Mouse (Mus musculus) mesoderm, embryonic 11.5 days (tissue): ENCODE measurements around the gene Sctr.

Source experiments
- DNase-seq: peaks from one replicate; pipeline ENCODE4 v3.0.0-alpha.2; 2012; ENCODE audit warnings: low read depth, low spot score

Sctr gene

DNA sequence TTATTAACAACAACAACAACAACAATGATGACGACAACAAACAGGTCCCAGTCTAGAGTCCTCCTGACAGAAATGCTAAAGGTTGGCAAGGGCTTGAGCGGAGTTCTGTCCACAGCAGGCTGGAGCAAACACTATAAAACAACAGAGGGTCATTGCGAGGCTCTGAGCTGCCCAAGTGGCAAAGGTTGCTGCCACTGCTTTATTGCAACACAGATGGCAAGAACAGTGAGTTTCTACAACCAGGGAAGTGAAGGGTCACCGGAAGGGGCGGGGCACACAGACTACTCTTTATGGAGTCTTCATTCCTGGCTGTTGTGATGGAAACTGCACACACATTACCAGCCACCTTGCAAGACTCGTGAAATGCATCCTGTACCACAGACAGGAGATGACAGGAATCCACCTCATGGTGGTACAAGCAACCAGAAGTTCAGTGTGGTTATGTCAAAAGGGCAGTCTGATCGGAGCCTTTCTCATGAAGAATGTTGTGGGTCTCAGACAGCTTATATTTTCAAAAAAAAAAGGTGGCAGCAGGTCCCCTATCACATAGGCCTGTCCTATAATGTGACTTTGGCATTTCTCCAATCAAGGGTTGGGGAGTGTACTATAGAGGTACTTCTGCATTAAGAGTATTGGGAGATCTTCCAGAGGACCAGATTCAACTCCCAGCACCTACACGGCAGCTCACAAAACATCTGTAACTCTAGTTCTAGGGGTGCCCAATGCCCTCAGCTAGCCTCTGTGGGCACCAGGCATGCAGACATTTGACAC lies 93.9 kb downstream of the Sctr start:
- no peak for DNase-seq

DNA sequence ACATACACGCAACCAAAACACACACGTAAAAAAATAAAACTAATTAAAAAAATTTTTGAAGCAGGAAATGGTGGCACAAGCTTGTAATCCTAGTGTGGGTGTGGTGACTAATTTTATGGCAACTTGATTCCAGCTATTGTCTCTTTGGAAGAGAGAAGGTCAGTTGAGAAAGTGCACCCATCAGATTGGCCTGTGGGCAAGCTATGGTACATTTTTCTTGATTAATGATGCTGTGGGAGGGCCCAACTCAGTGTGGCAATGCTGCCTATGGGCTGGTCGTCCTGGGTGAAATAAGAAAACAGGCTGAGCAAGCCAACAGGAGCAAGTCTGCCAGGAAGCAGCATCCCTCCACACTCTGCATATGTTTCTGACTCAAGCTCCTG lies 94.5 kb downstream of the Sctr start:
- no peak for DNase-seq

DNA sequence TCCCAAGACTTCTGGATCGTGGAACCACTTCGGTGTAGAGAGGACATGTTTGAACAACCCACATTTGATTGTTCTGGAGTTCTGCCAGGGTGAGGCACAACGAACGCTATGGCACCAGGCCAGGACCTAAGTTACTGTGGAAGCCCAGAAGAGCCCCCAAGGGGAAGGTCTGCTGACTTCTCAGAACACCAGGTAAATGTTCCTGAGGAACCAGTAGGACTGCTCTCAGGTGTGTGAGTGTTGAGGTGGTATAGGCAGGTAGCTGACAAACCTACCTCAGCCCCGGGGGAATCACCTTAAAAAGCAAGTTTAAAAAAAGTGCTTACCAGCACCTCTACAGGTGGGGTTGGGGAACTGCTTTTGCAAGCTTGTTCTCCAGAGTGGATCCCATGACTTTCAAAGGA lies 98.9 kb downstream of the Sctr start:
- DNase-seq: no peak

DNA sequence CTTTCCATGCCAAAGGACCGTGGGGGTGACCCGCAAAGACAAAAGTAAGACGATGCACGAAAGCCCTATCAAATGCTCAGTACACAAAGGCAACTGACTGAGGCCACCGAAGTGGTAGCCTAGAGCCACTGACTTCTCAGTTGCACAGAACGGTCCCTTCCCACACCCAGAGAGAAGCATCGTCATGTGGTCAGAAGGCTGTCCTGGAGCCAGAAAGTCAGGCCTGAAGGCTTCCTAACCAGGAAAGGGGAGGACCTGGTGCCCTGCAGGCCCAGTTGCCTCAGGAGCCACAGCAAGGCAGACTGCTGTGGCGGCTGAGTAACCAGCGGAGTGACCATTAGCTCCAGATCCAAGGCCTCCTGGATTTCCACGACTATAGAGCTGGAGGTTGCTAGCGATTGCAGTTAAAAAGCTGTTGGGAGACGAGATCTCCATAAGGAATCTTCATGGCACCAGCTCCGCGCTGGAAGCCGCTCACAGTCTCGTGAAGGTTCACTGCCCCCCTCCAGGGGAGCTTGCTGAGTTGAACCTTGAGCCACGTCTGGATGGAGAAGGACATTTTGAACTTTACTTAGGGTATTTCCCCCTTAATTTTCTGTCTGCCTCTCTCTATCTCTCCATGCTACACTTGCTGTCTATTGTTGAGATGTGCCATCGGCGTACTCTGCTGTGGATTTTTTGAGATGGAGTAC lies 103.2 kb downstream of the Sctr start:
- no peak for DNase-seq

DNA sequence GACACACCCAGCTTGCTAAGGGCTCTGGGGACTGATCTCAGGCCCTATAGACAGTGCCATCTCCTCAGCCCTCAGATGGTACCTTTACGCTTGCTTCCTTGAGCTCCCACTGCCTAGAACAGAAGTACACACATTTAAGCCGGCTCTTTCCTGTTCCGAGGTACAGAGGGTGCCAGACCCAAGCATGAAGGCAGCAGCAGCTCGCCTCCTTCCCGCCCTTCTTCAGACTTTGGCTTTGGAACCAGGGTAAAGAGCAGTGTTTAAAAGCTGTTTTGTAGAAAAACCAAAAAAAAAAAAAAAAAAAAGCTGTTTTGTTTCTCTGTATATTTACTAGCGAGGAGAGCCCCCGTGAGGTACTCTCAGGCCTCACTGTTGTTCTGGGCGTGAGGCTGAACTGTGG lies 105.1 kb downstream of the Sctr start:
- DNase-seq: no peak

DNA sequence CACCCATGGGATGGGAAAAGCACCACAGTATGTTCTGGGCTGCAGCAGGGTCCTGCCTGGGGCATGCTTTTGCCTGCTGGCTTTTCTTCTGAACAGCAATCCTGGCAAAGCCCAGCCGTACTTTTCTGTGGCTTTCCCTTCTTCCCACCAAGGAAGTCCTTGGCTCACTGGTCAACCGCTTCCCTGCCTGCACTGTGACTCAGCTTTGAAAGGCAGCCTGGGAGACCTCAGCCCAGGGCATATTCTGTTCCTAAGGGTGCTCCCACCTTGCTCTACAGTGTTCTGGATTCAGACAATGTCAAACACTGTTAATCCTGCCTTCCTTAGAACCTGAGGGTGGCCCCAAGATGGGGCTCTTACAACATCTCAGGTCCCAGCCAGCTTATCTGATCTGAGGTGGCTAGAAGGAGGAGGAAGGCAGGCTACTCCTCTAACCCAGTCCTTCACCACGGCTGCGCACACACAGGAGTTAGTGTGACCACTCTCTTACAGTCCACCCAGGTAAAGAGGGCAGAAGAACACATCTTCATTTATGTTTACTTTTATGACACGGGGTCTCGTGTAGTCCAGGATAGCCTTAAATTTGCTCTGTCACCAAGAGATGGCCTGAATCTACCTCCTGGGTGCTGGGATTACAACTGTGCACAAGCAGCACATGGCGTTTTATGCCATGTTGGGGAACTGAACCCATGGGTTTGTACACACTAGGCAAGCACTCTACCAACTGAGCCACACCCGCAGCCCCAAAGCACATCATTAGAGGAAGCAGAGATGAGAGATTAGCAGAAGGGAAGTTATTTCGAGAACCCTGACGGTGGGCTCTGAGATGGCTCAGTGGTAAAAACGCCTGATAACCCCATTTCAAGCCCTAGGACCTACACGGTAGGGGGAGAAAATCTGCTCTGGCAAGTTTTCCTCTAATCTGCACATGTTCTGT lies 105.8 kb downstream of the Sctr start:
- DNase-seq: no peak
